Mouse (Mus musculus) megakaryocyte, embryonic 14.5 days (primary cell): ENCODE results near the gene Etfrf1.

Experiments used
- FLI1 ChIP-seq: IDR thresholded peaks from 2 replicates; pipeline ENCODE4 v1.6.1; 2012; ENCODE audit warnings: low read length, inconsistent platforms, mixed read lengths
- GATA1 ChIP-seq: IDR thresholded peaks from 3 replicates; pipeline ENCODE4 v1.6.1; 2012; ENCODE audit warnings: mixed read lengths, low read length, inconsistent platforms, borderline replicate concordance

- TF ChIP-seq GATA1 (no peak), FLI1 (no peak)
These were observed 23.5 kb upstream of the Etfrf1 start for GRCm38 (mm10) chr6:145187093-145188088.
